Mouse (Mus musculus): ENCODE measurements around the gene Gpr87.

GRCm38 (mm10) chr3:59174426-59175154 is 20.3 kb downstream of the Gpr87 start:
- TF ChIP-seq POLR2A (IDR thresholded peaks at IDR 0.05; ENCODE audit: borderline replicate concordance, insufficient read depth, low read length) = no peak
- no peak for TF ChIP-seq CTCF (IDR thresholded peaks at IDR 0.05; ENCODE audit: borderline replicate concordance, insufficient read depth, low read depth, low read length)
